Mouse (Mus musculus) spleen, postnatal 36 days (tissue): Measurements from ENCODE around the gene Akr1d1.

Experiments
- DNase-seq, 2 experiments: peaks; one replicate each; pipeline ENCODE4 v3.0.0; 2022; ENCODE audit warnings: low spot score in 2 of 2, mixed read lengths in 1 of 2

Akr1d1 gene

DNA sequence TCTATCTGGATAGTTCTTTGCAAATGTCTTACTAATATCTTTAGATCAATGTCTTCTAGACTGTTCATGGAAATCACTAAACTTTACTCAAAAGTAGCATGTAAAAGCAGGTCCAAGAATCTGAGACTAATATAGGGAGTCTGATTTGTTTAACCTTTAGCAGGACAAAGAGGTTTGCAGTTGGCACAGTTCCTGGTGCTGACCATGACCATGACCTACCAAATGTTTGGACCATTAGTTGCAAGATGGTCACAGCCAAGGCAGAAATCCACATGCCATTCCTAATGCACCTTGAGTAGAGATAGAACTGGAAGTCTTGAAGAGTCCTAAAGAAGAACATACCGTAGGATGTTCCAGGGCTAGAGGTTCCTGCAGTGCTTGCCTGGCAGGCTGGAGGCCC lies 37.4 kb downstream of the Akr1d1 start:
- DNase-seq: no peak

- DNase-seq: no peak
These were observed 42.0 kb downstream of the Akr1d1 start for GRCm38 (mm10) chr6:37571939-37572338.

GRCm38 (mm10) chr6:37572935-37573334 lies 43.0 kb downstream of the Akr1d1 start:
- DNase-seq: no peak

DNA sequence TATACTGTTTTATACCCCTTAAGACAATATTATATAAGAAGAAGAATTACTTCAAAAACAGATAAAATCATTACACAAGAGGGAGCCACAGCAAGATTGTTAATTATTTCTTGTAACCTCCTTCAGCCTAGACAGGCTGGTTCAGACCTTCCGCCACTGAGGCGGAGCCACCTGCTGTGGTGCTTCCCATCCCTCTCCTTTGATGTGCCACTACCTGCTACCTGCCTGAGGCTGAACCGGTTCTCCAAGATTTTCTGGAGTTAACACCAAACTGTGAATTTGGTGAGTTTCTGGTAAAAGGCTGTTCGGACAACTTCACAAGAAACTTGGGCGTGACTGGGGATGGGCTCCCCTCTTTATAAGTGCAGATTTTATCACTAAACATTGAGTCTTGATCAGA lies 50.5 kb downstream of the Akr1d1 start:
- no peak for DNase-seq

GRCm38 (mm10) chr6:37589340-37589962 lies 59.5 kb downstream of the Akr1d1 start:
- DNase-seq: peak; percentile 57

DNA sequence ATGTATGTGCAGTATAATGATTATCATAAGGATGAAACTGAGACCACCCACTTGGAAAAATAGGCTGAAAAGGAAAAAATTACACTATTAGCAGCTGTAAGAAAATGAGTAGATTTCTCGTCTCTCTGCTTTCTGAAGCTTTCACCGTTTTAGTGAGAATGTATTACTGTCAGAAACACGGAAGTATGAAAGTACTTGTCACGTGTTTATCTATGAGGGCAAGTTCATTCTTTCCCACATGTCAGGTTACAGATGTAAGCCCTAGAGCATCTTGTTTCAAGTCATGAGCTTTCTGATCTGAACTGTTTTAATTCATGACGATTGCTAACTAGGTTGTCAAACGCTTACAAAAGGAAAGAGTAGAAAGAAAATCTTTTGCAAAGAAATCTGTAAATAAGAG lies 60.8 kb downstream of the Akr1d1 start:
- no peak for DNase-seq

GRCm38 (mm10) chr6:37592101-37593032 lies 62.4 kb downstream of the Akr1d1 start:
- DNase-seq: peak; percentile 49 to 60

GRCm38 (mm10) chr6:37593033-37593374 lies 63.0 kb downstream of the Akr1d1 start:
- DNase-seq: no peak

DNA sequence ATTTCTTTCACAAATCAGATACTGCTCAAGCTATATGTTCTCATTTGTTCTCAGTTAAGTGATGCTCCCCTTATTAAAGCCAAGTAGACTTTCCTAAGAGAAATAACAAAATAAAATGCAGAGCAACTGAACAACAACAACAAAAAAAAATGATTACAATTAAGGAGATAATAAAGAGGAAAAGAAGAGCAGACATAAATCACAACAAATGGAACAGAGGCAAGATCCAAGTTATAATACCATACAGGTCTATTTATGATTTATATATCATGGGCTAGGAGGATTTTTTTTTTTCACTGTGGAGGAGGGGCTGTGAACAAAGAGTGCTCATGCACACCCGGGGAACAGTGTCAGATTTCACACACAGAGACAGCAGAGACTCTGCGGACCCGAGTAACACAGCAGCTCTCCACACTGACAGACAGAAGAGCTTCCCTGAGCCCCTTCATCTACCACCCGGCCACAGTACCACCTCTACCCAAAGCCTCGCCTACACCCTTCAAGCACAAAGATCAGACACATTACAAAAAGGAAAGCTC lies 63.6 kb downstream of the Akr1d1 start:
- no peak for DNase-seq

- DNase-seq: no peak
These were observed 67.1 kb downstream of the Akr1d1 start for GRCm38 (mm10) chr6:37597088-37597487.

GRCm38 (mm10) chr6:37598033-37598432 lies 68.1 kb downstream of the Akr1d1 start:
- DNase-seq: no peak

DNA sequence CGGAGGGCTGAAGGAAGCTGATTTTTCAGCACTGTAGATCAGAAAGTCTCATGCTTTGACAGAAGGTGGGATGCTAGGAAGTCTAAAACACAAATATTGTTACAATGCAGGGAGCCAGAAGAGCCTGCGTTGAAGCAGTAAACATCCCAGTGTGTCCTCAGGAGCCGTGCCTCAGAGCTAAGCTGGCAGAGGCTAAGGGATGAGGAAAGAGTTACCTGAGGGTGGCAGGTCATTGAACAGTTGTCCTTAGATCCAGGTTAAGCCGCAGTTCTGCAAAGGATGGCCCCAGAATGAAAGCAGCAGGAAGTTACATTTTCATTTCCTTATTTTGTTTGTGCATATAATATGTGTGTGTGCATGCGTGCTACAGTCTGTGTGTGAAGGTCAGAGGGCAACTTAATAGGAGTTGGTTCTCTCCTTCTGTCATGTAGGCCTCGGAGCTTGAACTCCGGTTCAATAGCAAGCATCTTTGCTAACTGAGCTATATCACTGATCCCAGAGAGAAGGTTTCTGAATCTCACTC lies 71.1 kb downstream of the Akr1d1 start:
- no peak for DNase-seq

DNA sequence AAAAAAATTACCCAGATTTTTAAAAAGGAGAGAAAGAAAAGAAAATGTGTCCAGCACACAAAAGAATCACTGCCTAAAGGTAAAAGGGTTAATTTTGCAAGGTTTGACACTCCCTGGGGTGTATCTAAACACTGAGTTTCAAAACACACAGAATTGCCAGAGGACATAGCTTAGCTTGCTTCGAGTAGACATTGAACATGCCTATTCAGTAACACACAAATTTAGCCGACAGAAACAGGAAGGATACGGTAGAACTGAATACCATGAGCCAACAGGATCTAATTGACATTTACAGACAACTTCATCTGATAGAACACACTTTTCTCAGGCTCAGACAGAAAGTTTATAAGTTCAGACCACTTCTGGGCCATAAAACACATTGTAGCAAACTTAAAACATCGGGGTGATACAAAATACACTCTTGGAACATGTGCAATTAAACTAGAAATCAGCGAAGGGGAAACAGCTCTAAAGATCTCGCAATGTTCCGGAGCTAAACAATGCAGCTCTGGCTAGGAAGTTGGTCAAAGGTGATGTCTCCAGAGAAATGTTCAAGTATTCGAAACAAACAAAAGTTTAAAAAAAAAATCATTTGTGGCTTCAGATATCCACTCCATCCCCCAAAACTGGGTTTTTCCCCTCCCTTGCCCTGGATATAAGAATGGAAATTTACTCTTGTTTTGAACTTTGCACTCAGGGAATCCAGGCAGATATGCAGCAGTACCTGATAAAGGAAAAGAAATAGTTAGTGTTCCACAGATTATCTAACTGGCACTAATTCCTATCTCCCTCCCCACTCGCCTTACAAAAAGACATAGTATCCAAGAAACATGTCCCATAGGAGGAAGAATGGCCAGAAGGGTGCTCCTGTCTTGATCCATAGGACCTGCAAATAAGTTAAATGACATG lies 73.1 kb downstream of the Akr1d1 start:
- no peak for DNase-seq

DNA sequence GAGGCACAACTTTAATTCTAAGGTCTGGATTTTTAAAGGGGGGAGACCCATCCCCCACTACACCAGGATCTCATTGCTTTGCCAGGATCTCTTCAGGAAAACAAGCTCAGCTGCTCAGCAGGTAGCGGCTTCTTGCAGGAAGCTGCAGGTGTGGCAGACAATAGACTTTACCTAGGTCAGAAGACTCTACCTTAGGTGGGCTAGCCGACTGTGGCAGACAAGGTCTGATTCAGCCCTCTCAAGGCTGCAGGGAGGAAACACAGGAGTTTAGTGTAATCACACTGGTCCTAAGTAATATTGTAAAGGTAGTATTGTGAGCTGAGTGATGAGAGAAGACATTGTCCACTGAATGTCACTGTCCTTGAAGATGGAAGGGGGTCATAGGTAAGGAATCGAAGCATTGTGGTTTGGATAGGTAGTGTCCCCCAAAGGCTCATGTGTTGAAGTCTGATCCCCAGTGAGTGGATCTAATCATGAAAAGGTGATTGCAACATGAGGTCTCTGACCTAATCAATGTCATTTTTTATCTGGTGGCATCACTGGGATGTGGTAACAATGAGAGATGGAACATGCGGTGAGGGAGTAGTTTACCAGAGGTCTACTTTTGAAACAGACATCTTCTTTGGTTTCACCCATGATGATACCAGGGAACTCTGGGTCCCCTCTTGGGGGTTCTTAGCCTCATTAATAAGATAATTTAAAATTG lies 74.4 kb downstream of the Akr1d1 start:
- no peak for DNase-seq

GRCm38 (mm10) chr6:37604884-37605269 lies 74.9 kb downstream of the Akr1d1 start:
- no peak for DNase-seq

- DNase-seq: peak; percentile 47 to 49
These were observed 77.7 kb downstream of the Akr1d1 start for GRCm38 (mm10) chr6:37607511-37608289.

- no peak for DNase-seq
These were observed 82.8 kb downstream of the Akr1d1 start for GRCm38 (mm10) chr6:37612603-37613284.

GRCm38 (mm10) chr6:37615490-37615889 lies 85.5 kb downstream of the Akr1d1 start:
- no peak for DNase-seq

DNA sequence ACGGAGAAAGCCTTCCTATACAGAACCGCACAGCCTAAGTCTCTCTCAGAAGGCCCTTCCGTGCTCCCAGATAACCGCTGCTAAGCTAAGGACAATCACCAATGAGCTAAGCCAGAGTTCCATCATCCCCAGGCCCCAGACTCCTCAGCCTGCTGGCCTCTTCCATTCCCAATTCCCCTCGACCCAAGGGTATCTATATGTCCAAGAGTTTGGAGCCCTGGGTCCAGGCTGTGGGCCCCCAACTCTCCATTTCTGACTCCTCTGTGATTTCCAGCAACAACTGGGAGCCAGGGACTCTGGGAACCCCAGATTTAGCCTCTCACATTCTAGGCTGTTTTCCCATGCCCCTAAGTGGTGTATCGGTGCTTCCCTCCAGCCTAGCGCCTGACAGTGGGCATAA lies 86.2 kb downstream of the Akr1d1 start:
- no peak for DNase-seq
